In the genomic region with DNA sequence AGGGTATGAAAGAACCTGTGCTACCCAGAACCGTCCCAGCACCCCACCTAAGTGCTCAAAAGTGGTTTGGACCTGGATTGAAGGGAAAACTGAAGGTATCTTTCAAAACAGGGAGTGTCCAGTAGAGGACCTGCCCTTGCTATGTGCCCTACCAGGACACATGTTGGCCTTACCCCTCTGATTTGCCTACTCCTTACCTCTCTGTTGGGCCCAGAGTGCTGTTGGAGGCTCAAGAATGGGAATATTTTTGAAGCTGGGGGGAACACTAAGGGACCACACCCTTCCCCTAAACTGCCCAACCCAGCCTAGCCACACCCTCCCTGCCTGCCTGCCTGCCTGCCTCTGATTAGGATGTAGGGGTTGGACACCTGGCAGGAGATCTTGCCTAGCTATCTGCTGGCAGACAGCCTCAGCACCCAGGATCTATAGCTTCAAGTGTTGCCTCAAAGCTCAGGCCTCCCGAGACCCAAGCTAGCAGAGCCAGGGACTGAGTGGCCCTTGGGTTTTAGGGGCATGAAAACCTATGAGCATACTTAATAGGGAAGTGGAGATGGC, we compare ENCODE assay signal across 8 mouse cellular contexts. TPM values are rescaled to one million over a fixed set of nuclear protein-coding genes. Genes with fewer than 3 reads are reported as not detected.
DNase-seq lines count a peak whose midpoint lies in the region; ATAC-seq and TF ChIP-seq lines count a peak whose summit lies in the region.
"Had no signal": no experiment of that assay in that cellular context is flagged by ENCODE, and none has a peak within 500 bp of the region (broad histone marks: within the 10 kb centered on the region; RNA-seq: fewer than 3 reads in every experiment).

No protein-coding gene starts in this region.

- TF ChIP-seq CTCF in lung, embryonic 14.5 days (IDR thresholded peaks at IDR 0.05; ENCODE audit: low read depth), result no peak

- no peaks in the 10 kb centered on the region for H3K9me3 ChIP-seq in lung, embryonic 14.5 days (ENCODE audit: low read depth, low read length)
- no peaks in the 10 kb centered on the region for H3K9me3 ChIP-seq in embryonic facial prominence, embryonic 11.5 days (replicated peaks; ENCODE audit: control insufficient read depth, low read length)
- no peaks in the 10 kb centered on the region for H3K9me3 ChIP-seq in limb, embryonic 15.5 days
- H3K9me3 ChIP-seq: forebrain, embryonic 13.5 days had no signal

- H3K27ac ChIP-seq in lung, embryonic 14.5 days (ENCODE audit: low read depth), result peak overlapping the region; percentile 40; the same call in 1 of the 2 replicates
- H3K27ac ChIP-seq in embryonic facial prominence, embryonic 11.5 days (replicated peaks; ENCODE audit: low read depth, low read length), result no peak overlapping the region
- no peak overlapping the region for H3K27ac ChIP-seq in limb, embryonic 15.5 days

- peak; percentile 25; the same call in 1 of the 2 replicates for ATAC-seq in lung, embryonic 14.5 days (ENCODE audit: insufficient read depth)
- no peak for ATAC-seq in embryonic facial prominence, embryonic 11.5 days (replicated peaks; ENCODE audit: insufficient number of reproducible peaks, low FRiP score, low TSS enrichment, low read depth)
- no peak for ATAC-seq in limb, embryonic 15.5 days (ENCODE audit: insufficient number of reproducible peaks, low FRiP score, low TSS enrichment, low read depth)

- WGBS in lung, embryonic 14.5 days, result 76% methylated on average over 2 of the region's 2 CpGs
- WGBS in embryonic facial prominence, embryonic 11.5 days, result 77% methylated on average over 2 of the region's 2 CpGs
- WGBS in limb, embryonic 15.5 days, result 82% methylated on average over 2 of the region's 2 CpGs

- no peaks in the 10 kb centered on the region for H3K27me3 ChIP-seq in lung, embryonic 14.5 days (ENCODE audit: insufficient read depth, low read length)
- no peaks in the 10 kb centered on the region for H3K27me3 ChIP-seq in embryonic facial prominence, embryonic 11.5 days (ENCODE audit: control insufficient read depth, insufficient read depth, low read length)
- no peaks in the 10 kb centered on the region for H3K27me3 ChIP-seq in limb, embryonic 15.5 days
- H3K27me3 ChIP-seq: forebrain, embryonic 13.5 days had no signal

- peak overlapping the region; percentile 94; the same call in 1 of the 2 replicates for H3K4me3 ChIP-seq in lung, embryonic 14.5 days (ENCODE audit: low read depth, low read length)
- peak overlapping the region; percentile 70; the same call in 1 of the 2 replicates for H3K4me3 ChIP-seq in embryonic facial prominence, embryonic 11.5 days (ENCODE audit: low read depth, low read length)
- peak overlapping the region; percentile 86; the same call in 1 of the 2 replicates for H3K4me3 ChIP-seq in limb, embryonic 15.5 days

- H3K4me2 ChIP-seq in lung, embryonic 14.5 days, result peak overlapping the region; percentile 73
- H3K4me2 ChIP-seq in embryonic facial prominence, embryonic 11.5 days (ENCODE audit: low read depth, low read length), result no peak overlapping the region
- H3K4me2 ChIP-seq in limb, embryonic 15.5 days, result no peak overlapping the region

- peaks cover 7% of the 10 kb centered on the region for H3K36me3 ChIP-seq in lung, embryonic 14.5 days (ENCODE audit: insufficient read depth)
- no peaks in the 10 kb centered on the region for H3K36me3 ChIP-seq in embryonic facial prominence, embryonic 11.5 days (replicated peaks; ENCODE audit: control insufficient read depth, insufficient read depth, low read depth, low read length)
- peaks cover 3% of the 10 kb centered on the region; the same call in 1 of the 2 replicates for H3K36me3 ChIP-seq in limb, embryonic 15.5 days

- DNase-seq in lung, embryonic 14.5 days, result no peak
- no peak for DNase-seq in lung, postnatal 4 days
- DNase-seq in embryonic facial prominence, embryonic 11.5 days (ENCODE audit: low spot score), result no peak
- peak; percentile 89 to 90 for DNase-seq in spleen, postnatal 4 days (ENCODE audit: low spot score in 2 of 2)
- no peak for DNase-seq in ovary, postnatal 14 days (ENCODE audit: low spot score)
- DNase-seq in adrenal gland, adult 8-10 months, result no peak

- H3K9ac ChIP-seq in lung, embryonic 14.5 days, result peak overlapping the region; percentile 98; the same call in 1 of the 2 replicates
- peak overlapping the region; percentile 19 for H3K9ac ChIP-seq in embryonic facial prominence, embryonic 11.5 days (replicated peaks; ENCODE audit: low read length)
- no peak overlapping the region for H3K9ac ChIP-seq in limb, embryonic 15.5 days

- H3K4me1 ChIP-seq in lung, embryonic 14.5 days (ENCODE audit: insufficient read depth), result no peaks in the 10 kb centered on the region; the same call in 1 of the 2 replicates
- no peaks in the 10 kb centered on the region; the same call in 1 of the 2 replicates for H3K4me1 ChIP-seq in embryonic facial prominence, embryonic 11.5 days (ENCODE audit: control insufficient read depth, insufficient read depth, low read length)
- peaks cover 21% of the 10 kb centered on the region for H3K4me1 ChIP-seq in limb, embryonic 15.5 days

RNA-seq across cellular contexts. Expression of a gene that starts 2.1 kb away (rescaled TPM):
- polyA plus RNA-seq in lung, embryonic 14.5 days (2014; fragmentation: Nextera tagmentation; extraction: Ambion mirVana), result 65.9 and 69.0 TPM in 2 replicates
- 40.2 and 41.4 TPM in 2 replicates for polyA plus RNA-seq in embryonic facial prominence, embryonic 11.5 days (2014; fragmentation: Nextera tagmentation; extraction: Ambion mirVana)
- 45.7 and 47.8 TPM in 2 replicates for polyA plus RNA-seq in limb, embryonic 15.5 days (2015; fragmentation: Nextera tagmentation; extraction: Ambion mirVana)
- 100 to 1,000 TPM; 101 to 126 (median 111) TPM for total RNA-seq in adrenal gland, adult 8-10 months (2022)

RNA-seq across cellular contexts. Expression of a gene that starts 2.1 kb away (rescaled TPM):
- polyA plus RNA-seq in lung, embryonic 14.5 days (2014; fragmentation: Nextera tagmentation; extraction: Ambion mirVana), result not detected in 2 replicates
- polyA plus RNA-seq in embryonic facial prominence, embryonic 11.5 days (2014; fragmentation: Nextera tagmentation; extraction: Ambion mirVana), result 0.15 TPM in 1 of 2 replicates, not detected in the other
- polyA plus RNA-seq in limb, embryonic 15.5 days (2015; fragmentation: Nextera tagmentation; extraction: Ambion mirVana), result 0.42 TPM in 1 of 2 replicates, not detected in the other
- not detected for total RNA-seq in adrenal gland, adult 8-10 months (2022)
- polyA plus RNA-seq: forebrain, embryonic 13.5 days had no signal

RNA-seq across cellular contexts. Expression of a gene that starts 9.7 kb away (rescaled TPM):
- 0.16 and 0.26 TPM in 2 replicates for polyA plus RNA-seq in lung, embryonic 14.5 days (2014; fragmentation: Nextera tagmentation; extraction: Ambion mirVana)
- 0.15 and 0.49 TPM in 2 replicates for polyA plus RNA-seq in embryonic facial prominence, embryonic 11.5 days (2014; fragmentation: Nextera tagmentation; extraction: Ambion mirVana)
- 0.06 and 0.14 TPM in 2 replicates for polyA plus RNA-seq in limb, embryonic 15.5 days (2015; fragmentation: Nextera tagmentation; extraction: Ambion mirVana)
- total RNA-seq in adrenal gland, adult 8-10 months (2022), result not detected
- polyA plus RNA-seq: forebrain, embryonic 13.5 days had no signal

RNA-seq across cellular contexts. Expression of a gene that starts 23.1 kb away (rescaled TPM):
- polyA plus RNA-seq in lung, embryonic 14.5 days (2014; fragmentation: Nextera tagmentation; extraction: Ambion mirVana), result 15.3 and 15.4 TPM in 2 replicates
- 17.6 and 18.7 TPM in 2 replicates for polyA plus RNA-seq in embryonic facial prominence, embryonic 11.5 days (2014; fragmentation: Nextera tagmentation; extraction: Ambion mirVana)
- polyA plus RNA-seq in limb, embryonic 15.5 days (2015; fragmentation: Nextera tagmentation; extraction: Ambion mirVana), result 30.7 and 35.2 TPM in 2 replicates
- total RNA-seq in adrenal gland, adult 8-10 months (2022), result 10 to 100 TPM; 33.9 to 65.0 (median 36.3) TPM

RNA-seq across cellular contexts. Expression of a gene that starts 42.9 kb away (rescaled TPM):
- polyA plus RNA-seq in lung, embryonic 14.5 days (2014; fragmentation: Nextera tagmentation; extraction: Ambion mirVana), result 26.7 and 30.5 TPM in 2 replicates
- 17.4 and 20.2 TPM in 2 replicates for polyA plus RNA-seq in embryonic facial prominence, embryonic 11.5 days (2014; fragmentation: Nextera tagmentation; extraction: Ambion mirVana)
- polyA plus RNA-seq in limb, embryonic 15.5 days (2015; fragmentation: Nextera tagmentation; extraction: Ambion mirVana), result 24.5 and 29.0 TPM in 2 replicates
- 10 to 100 TPM; 20.1 to 34.6 (median 24.9) TPM for total RNA-seq in adrenal gland, adult 8-10 months (2022)

Comparison
In these comparisons a context has a peak if more than half of its experiments do, and no peak if none do; other contexts are left out.
1. DNase-seq: peak in spleen, postnatal 4 days (2 of 2); none in lung, embryonic 14.5 days (single experiment), lung, postnatal 4 days (0 of 2), embryonic facial prominence, embryonic 11.5 days (single experiment), ovary, postnatal 14 days (single experiment) and adrenal gland, adult 8-10 months (single experiment).
2. Peak in every context shown above with its lines, with median percentiles within 50 percentile points of each other: H3K4me3 ChIP-seq.